Mouse (Mus musculus): ENCODE measurements around the gene Bclaf3.

DNA sequence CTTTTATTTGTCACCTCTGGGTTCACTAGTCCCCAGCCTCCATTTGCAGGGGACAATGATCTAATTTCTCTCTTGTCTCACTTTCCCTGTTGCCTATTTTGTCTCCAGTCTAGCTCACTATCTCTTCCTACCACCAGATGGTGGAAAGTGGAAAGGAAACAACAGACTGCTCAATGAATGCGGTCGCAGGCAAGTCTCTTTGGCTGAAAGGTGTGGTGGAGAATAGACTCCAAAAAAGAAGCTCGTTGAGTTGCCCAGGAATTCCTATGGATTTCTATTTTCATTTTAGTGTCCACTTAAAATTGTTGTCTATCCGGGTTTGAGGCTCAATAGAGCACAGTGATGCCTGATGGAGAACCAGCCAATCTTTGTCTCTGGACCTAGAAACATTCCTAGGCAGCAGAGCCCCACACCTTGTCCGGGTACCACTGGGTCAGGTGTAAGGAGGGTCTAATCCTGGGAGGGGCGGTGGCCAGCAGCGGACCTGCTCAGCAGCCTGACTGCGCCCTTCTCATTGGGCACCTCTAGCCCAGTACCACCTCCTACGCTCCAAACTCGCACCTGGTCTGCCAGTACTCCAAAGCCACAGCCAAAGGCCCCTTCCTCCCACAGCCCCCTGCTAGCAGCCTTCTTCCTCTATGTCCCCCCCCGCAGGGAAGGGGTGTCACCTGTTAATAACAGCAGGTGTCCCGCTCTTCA, 99.9 kb downstream of the Bclaf3 start:
- TF ChIP-seq EP300 (IDR thresholded peaks at IDR 0.05; ENCODE audit: low read depth in 1 of 2, low read length in 2 of 2) (no peak), GATA1 (IDR thresholded peaks at IDR 0.05; ENCODE audit: low read depth, low read length) (peak; percentile 28; the same call in 1 of the 2 replicates), JUND (IDR thresholded peaks at IDR 0.05; ENCODE audit: low read depth, low read length) (no peak), RCOR1 (IDR thresholded peaks at IDR 0.05; ENCODE audit: low read depth, low read length) (no peak), ZMIZ1 (IDR thresholded peaks at IDR 0.05; ENCODE audit: low read depth, low read length) (no peak), CTCF (IDR thresholded peaks at IDR 0.05 in 2 of 3, conservative IDR thresholded peaks at IDR 0.05 in 1 of 3; ENCODE audit: control insufficient read depth in 1 of 3, insufficient read depth in 1 of 3, low read depth in 2 of 3, low read length in 3 of 3, poor library complexity in 1 of 3, severe bottlenecking in 1 of 3) (peak; percentile 42 to 92 (median 43); a peak in 5 of 6 replicates), MYC (IDR thresholded peaks at IDR 0.05; ENCODE audit: low read depth, low read length) (no peak), MAX (IDR thresholded peaks at IDR 0.05; ENCODE audit: low read length) (no peak), RAD21 (IDR thresholded peaks at IDR 0.05; ENCODE audit: low read depth, low read length) (peak; percentile 94)

All from MEL (cell line).